Mouse (Mus musculus) G1E (cell line): Measurements from ENCODE around the gene Ppm1l.

Experiments used
- CTCF ChIP-seq: IDR thresholded peaks from 2 replicates; pipeline ENCODE4 v1.5.1; 2012; ENCODE audit warnings: low read depth, low read length, inconsistent platforms, mixed read lengths
- GATA1 ChIP-seq: IDR thresholded peaks from 2 replicates; pipeline ENCODE4 v1.6.1; 2012; ENCODE audit warnings: borderline replicate concordance, low read length, inconsistent platforms, mixed read lengths
- GATA2 ChIP-seq: IDR thresholded peaks from 2 replicates; pipeline ENCODE4 v1.6.1; 2012; ENCODE audit warnings: low read depth, low read length, inconsistent platforms, borderline replicate concordance
- POLR2AphosphoS5 ChIP-seq: IDR thresholded peaks from 2 replicates; pipeline ENCODE4 v1.6.1; 2012; ENCODE audit warnings: low read depth, low read length, inconsistent platforms; ENCODE audit not compliant: insufficient replicate concordance
- TAL1 ChIP-seq: conservative IDR thresholded peaks from 2 replicates; pipeline ENCODE4 v1.6.1; 2012; ENCODE audit warnings: low read depth, low read length, inconsistent platforms, mixed read lengths

GRCm38 (mm10) chr3:69470142-69470796, 153.6 kb downstream of the Ppm1l start:
- TF ChIP-seq CTCF: no peak
- TF ChIP-seq POLR2AphosphoS5: no peak
- TF ChIP-seq GATA1: no peak
- no peak for TF ChIP-seq TAL1
- TF ChIP-seq GATA2: no peak
